Mouse (Mus musculus): ENCODE results near the gene Olfr5.
"Not testable (repeated sequence)": the region's sequence is repeated elsewhere in the genome, so short reads cannot be mapped to it uniquely, and the experiment has no call there.

Olfr5 gene

GRCm38 (mm10) chr7:6486841-6487240 is at the start of gene Olfr5:
Olfr5 (minus strand) TSS chr7:6486941.
- in situ Hi-C loops (cut with MboI), result no loop called here

GRCm38 (mm10) chr7:6526141-6526540 is 39.4 kb upstream of the Olfr5 start:
- in situ Hi-C loops (cut with MboI), result no loop called here

GRCm38 (mm10) chr7:6525001-6525400 is 38.3 kb upstream of the Olfr5 start:
- in situ Hi-C loops (cut with MboI), result no loop called here

GRCm38 (mm10) chr7:6522850-6523249 is 36.1 kb upstream of the Olfr5 start, which contains the start of gene Olfr1349:
Olfr1349 (minus strand) TSS chr7:6522950.
- in situ Hi-C loops (cut with MboI), result no loop called here

GRCm38 (mm10) chr7:6521666-6522065 is 34.9 kb upstream of the Olfr5 start:
- in situ Hi-C loops (cut with MboI), result no loop called here

- in situ Hi-C loops (cut with MboI), result no loop called here
Measured at GRCm38 (mm10) chr7:6508648-6509047, 21.9 kb upstream of the Olfr5 start, which contains the start of gene Olfr1348. Olfr1348 (minus strand) TSS chr7:6508748.

- in situ Hi-C loops (cut with MboI), result no loop called here
Measured at GRCm38 (mm10) chr7:6499655-6500054, 12.9 kb upstream of the Olfr5 start, which contains the start of gene Olfr1347. Olfr1347 (minus strand) TSS chr7:6499755.

GRCm38 (mm10) chr7:6477633-6478032 is 9.1 kb downstream of the Olfr5 start:
- in situ Hi-C loops (cut with MboI), result not testable (repeated sequence)

- in situ Hi-C loops (cut with MboI), result no loop called here
Measured at GRCm38 (mm10) chr7:6466951-6467350, 19.8 kb downstream of the Olfr5 start, which contains the start of gene Olfr1346. Olfr1346 (plus strand) TSS chr7:6467101.

- in situ Hi-C loops (cut with MboI), result no loop called here
Measured at GRCm38 (mm10) chr7:6456399-6456798, 30.3 kb downstream of the Olfr5 start.

GRCm38 (mm10) chr7:6455868-6456267 is 30.9 kb downstream of the Olfr5 start, which contains the start of gene Olfr1336:
Olfr1336 (plus strand) TSS chr7:6456168.
- in situ Hi-C loops (cut with MboI), result no loop called here

- in situ Hi-C loops (cut with MboI), result no loop called here
Measured at GRCm38 (mm10) chr7:6447771-6448170, 39.0 kb downstream of the Olfr5 start.

- in situ Hi-C loops (cut with MboI), result no loop called here
Measured at GRCm38 (mm10) chr7:6441173-6441572, 45.6 kb downstream of the Olfr5 start.

- in situ Hi-C loops (cut with MboI), result no loop called here
Measured at GRCm38 (mm10) chr7:6438388-6438787, 48.4 kb downstream of the Olfr5 start, which contains the start of gene Olfr1344. Olfr1344 (plus strand) TSS chr7:6438688.

- in situ Hi-C loops (cut with MboI), result no loop called here
Measured at GRCm38 (mm10) chr7:6430342-6430741, 56.4 kb downstream of the Olfr5 start.

- in situ Hi-C loops (cut with MboI), result no loop called here
Measured at GRCm38 (mm10) chr7:6429381-6429780, 57.4 kb downstream of the Olfr5 start.
